Mouse (Mus musculus) embryonic facial prominence, embryonic 11.5 days (tissue): ENCODE data around the gene Hmcn2. TPM values are rescaled to one million over a fixed set of nuclear protein-coding genes. Genes with fewer than 3 reads are reported as not detected.

Source experiments
- ATAC-seq: fragments of 200-750 bp; cut with Nextera tagmentation; replicated peaks from 2 replicates; pipeline ENCODE4 v1.8.0; 2017; ENCODE audit warnings: low read depth; ENCODE audit not compliant: insufficient number of reproducible peaks, low FRiP score, low TSS enrichment
- DNase-seq: peaks from one replicate; pipeline ENCODE4 v3.0.0-alpha.2; 2015; ENCODE audit warnings: low spot score
- H3K27ac ChIP-seq: fragments of 300-500 bp; sonication (generic); replicated peaks from 2 replicates; pipeline ENCODE4 v1.5.1; 2014; ENCODE audit warnings: mild to moderate bottlenecking, low read depth, low read length, control low read depth
- H3K27me3 ChIP-seq: fragments of 300-500 bp; sonication (generic); 2 replicates; pipeline ENCODE4 v1.6.1; 2014; ENCODE audit warnings: mild to moderate bottlenecking, low read length, moderate library complexity, mixed read lengths; ENCODE audit not compliant: control insufficient read depth, insufficient read depth
- H3K36me3 ChIP-seq: fragments of 300-500 bp; sonication (generic); replicated peaks from 2 replicates; pipeline ENCODE4 v1.6.1; 2014; ENCODE audit warnings: low read depth, mild to moderate bottlenecking, low read length, moderate library complexity, mixed read lengths; ENCODE audit not compliant: control insufficient read depth, insufficient read depth
- H3K4me1 ChIP-seq: fragments of 300-500 bp; sonication (generic); 2 replicates; pipeline ENCODE4 v1.6.1; 2014; ENCODE audit warnings: low read length, mixed read lengths; ENCODE audit not compliant: control insufficient read depth, insufficient read depth
- H3K4me2 ChIP-seq: fragments of 300-500 bp; sonication (generic); 2 replicates; pipeline ENCODE4 v1.6.1; 2014; ENCODE audit warnings: low read depth, mild to moderate bottlenecking, control low read depth, low read length, moderate library complexity
- H3K4me3 ChIP-seq: fragments of 300-500 bp; sonication (generic); 2 replicates; pipeline ENCODE4 v1.5.1; 2014; ENCODE audit warnings: low read depth, low read length, control low read depth
- H3K9ac ChIP-seq: fragments of 300-500 bp; sonication (generic); replicated peaks from 2 replicates; pipeline ENCODE4 v1.6.1; 2014; ENCODE audit warnings: mild to moderate bottlenecking, control low read depth, low read length
- H3K9me3 ChIP-seq: fragments of 300-500 bp; sonication (generic); replicated peaks from 2 replicates; pipeline ENCODE4 v1.6.1; 2016; ENCODE audit warnings: mild to moderate bottlenecking, low read length, inconsistent platforms, mixed read lengths; ENCODE audit not compliant: control insufficient read depth
- WGBS: fragments of 180-500 bp; shearing (Covaris S2); extraction: QIAGEN DNeasy Blood & Tissue Kit; methylation state at CpG from one replicate; pipeline ENCODE4 v1.1.7; 2014; 5-methylcytosine and 5-hydroxymethylcytosine counted together
- polyA plus RNA-seq: library from polyadenylated mRNA; unstranded; fragments of >200 nt; fragmentation: Nextera tagmentation; extraction: Ambion mirVana; gene quantifications from 2 replicates; pipeline ENCODE4 v1.2.1, GENCODE M21; 2014

Hmcn2 gene
- polyA plus RNA-seq, 1 experiment from 2014 or later, result 0.10 TPM

GRCm38 (mm10) chr2:31442480-31443160 lies 128.4 kb downstream of the Hmcn2 start:
- Histone ChIP-seq H3K4me3 (no peak overlapping the region), H3K27me3 (no peaks in the 10 kb centered on the region), H3K9me3 (no peaks in the 10 kb centered on the region), H3K4me1 (no peaks in the 10 kb centered on the region), H3K9ac (no peak overlapping the region), H3K36me3 (no peaks in the 10 kb centered on the region), H3K4me2 (no peak overlapping the region), H3K27ac (no peak overlapping the region)
- WGBS, result 39% methylated on average over 11 of the region's 11 CpGs
- DNase-seq (no peak), ATAC-seq (no peak)

GRCm38 (mm10) chr2:31446036-31446435 lies 131.8 kb downstream of the Hmcn2 start:
- H3K4me3 ChIP-seq, result no peak overlapping the region
- H3K4me2 ChIP-seq, result no peak overlapping the region
- no peak for ATAC-seq
- H3K36me3 ChIP-seq, result no peaks in the 10 kb centered on the region
- peak; percentile 62 for DNase-seq
- H3K9ac ChIP-seq, result no peak overlapping the region
- no peaks in the 10 kb centered on the region for H3K4me1 ChIP-seq
- WGBS, result 65% methylated on average over 4 of the region's 4 CpGs
- H3K27ac ChIP-seq, result no peak overlapping the region
- no peaks in the 10 kb centered on the region for H3K9me3 ChIP-seq
- no peaks in the 10 kb centered on the region for H3K27me3 ChIP-seq

GRCm38 (mm10) chr2:31446456-31446855 lies 132.2 kb downstream of the Hmcn2 start:
- Histone ChIP-seq H3K4me3 (no peak overlapping the region), H3K4me2 (no peak overlapping the region), H3K27ac (no peak overlapping the region), H3K4me1 (no peaks in the 10 kb centered on the region), H3K9me3 (no peaks in the 10 kb centered on the region), H3K9ac (no peak overlapping the region), H3K36me3 (no peaks in the 10 kb centered on the region), H3K27me3 (no peaks in the 10 kb centered on the region)
- no peak for ATAC-seq
- 69% methylated on average over 4 of the region's 4 CpGs for WGBS
- no peak for DNase-seq

DNA sequence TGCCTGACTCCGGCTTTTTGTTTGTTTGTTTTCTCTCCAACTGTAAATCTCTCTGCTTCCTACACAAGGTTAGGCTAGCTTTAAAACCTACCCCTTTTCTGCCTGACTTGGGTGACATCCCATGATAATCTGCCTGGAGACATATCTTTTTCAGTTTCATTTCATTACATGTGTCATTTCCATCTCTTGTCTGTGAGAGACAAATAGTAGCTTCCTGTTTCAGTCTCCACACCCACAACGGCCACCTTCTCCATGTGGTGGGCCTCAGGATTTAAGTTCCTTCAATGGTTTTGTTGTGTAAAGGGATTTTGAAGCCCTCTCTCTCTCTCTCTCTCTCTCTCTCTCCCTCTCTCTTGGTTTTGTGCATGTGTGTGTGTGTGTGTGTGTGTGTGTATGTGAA lies 133.3 kb downstream of the Hmcn2 start:
- H3K9ac ChIP-seq, result no peak overlapping the region
- ATAC-seq (no peak), DNase-seq (no peak)
- no peaks in the 10 kb centered on the region for H3K9me3 ChIP-seq
- no peaks in the 10 kb centered on the region for H3K4me1 ChIP-seq
- no peak overlapping the region for H3K4me2 ChIP-seq
- no peaks in the 10 kb centered on the region for H3K36me3 ChIP-seq
- no peak overlapping the region for H3K27ac ChIP-seq
- 82% methylated on average over 2 of the region's 2 CpGs for WGBS
- H3K4me3 ChIP-seq, result no peak overlapping the region
- no peaks in the 10 kb centered on the region for H3K27me3 ChIP-seq

DNA sequence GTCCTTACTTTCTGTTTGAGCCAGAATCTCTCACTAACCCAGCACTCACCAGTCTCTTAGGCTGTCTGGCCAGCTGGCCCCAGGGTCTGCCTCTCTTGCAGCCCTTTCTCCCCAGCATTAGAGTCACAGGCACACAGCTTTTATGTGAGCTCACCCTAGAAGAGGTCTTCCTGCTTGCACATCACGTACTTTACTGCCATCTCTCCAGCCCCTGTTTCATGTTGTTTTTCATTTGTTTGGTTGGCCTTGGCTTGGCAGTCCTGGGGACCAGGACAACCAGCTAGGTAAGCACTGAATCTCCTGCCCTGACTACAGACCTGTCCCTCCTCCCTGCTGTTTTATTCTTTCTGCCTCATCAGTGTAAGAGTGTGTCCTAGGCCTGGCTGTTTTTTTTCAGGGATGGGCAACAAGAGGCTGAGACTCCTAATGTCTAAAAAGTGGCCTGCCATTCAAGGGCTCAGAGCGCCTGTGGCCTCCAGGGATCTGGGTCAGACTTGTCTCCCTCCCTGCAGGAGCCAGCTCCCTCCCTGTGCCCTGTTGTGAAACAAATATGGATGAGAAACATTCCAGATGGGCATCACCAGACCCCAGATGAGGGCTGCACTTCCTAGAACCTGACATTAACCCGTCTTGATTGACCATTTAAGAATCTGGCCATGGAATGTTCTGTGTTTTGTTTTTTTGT lies 134.7 kb downstream of the Hmcn2 start:
- no peaks in the 10 kb centered on the region for H3K36me3 ChIP-seq
- 50% methylated on average over 3 of the region's 3 CpGs for WGBS
- no peaks in the 10 kb centered on the region for H3K4me1 ChIP-seq
- no peak overlapping the region for H3K4me2 ChIP-seq
- no peak for ATAC-seq
- DNase-seq, result no peak
- H3K9me3 ChIP-seq, result no peaks in the 10 kb centered on the region
- H3K27me3 ChIP-seq, result no peaks in the 10 kb centered on the region
- H3K27ac ChIP-seq, result no peak overlapping the region
- H3K4me3 ChIP-seq, result no peak overlapping the region
- H3K9ac ChIP-seq, result no peak overlapping the region

- no peak for DNase-seq
Measured at GRCm38 (mm10) chr2:31449441-31449815, 135.2 kb downstream of the Hmcn2 start.

DNA sequence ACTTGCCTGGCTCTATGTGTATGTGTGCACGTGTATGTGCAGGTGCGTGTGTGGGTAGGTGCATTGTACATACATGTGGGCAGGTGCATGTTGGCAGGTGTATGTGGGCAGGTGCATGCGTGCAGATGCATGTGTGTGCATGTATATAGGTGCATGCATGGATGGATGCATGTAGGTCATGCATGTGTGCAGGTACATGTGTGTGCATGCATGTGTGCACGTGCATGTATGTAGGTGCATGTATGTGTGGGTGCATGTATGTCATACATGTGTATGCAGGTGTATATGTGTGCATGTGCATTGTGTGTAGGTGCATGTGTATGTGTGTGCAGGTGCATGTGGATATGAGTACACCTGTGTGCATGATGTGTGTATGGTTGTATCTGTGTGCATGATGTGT lies 135.7 kb downstream of the Hmcn2 start:
- no peaks in the 10 kb centered on the region for H3K27me3 ChIP-seq
- no peak overlapping the region for H3K4me2 ChIP-seq
- ATAC-seq (no peak), DNase-seq (no peak)
- no peaks in the 10 kb centered on the region for H3K4me1 ChIP-seq
- H3K36me3 ChIP-seq, result no peaks in the 10 kb centered on the region
- no peak overlapping the region for H3K4me3 ChIP-seq
- no peak overlapping the region for H3K9ac ChIP-seq
- no peaks in the 10 kb centered on the region for H3K9me3 ChIP-seq
- H3K27ac ChIP-seq, result no peak overlapping the region
- 91% methylated on average over 4 of the region's 4 CpGs for WGBS

More at GRCm38 (mm10) chr2:31449441-31449815, 135.2 kb downstream of the Hmcn2 start:
- Histone ChIP-seq H3K36me3 (no peaks in the 10 kb centered on the region), H3K27ac (no peak overlapping the region), H3K4me3 (no peak overlapping the region), H3K4me2 (no peak overlapping the region), H3K27me3 (no peaks in the 10 kb centered on the region), H3K4me1 (no peaks in the 10 kb centered on the region), H3K9ac (no peak overlapping the region), H3K9me3 (no peaks in the 10 kb centered on the region)
- 46% methylated on average over 4 of the region's 4 CpGs for WGBS
- no peak for ATAC-seq

DNA sequence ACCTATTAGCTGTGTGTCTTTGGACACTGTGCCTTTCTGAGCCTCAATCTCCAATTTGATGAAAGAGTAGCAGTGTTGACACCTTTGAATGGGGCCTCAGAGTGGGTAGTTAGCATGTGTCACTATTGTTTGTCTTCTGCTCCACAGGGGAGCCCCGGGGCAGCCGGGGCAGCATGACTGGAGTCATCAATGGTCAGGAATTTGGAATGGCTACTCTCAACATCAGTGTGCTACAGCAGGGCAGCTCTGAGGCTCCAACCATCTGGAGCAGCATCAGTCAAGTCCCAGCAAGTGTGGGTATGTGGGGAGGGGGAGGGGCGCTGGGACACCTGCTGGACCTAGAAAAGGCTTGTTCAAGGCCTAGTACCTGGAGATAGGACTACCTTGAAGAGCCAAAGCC lies 136.4 kb downstream of the Hmcn2 start:
- Histone ChIP-seq H3K4me3 (no peak overlapping the region), H3K9me3 (no peaks in the 10 kb centered on the region), H3K27me3 (no peaks in the 10 kb centered on the region), H3K4me1 (no peaks in the 10 kb centered on the region), H3K36me3 (no peaks in the 10 kb centered on the region), H3K27ac (no peak overlapping the region), H3K4me2 (no peak overlapping the region), H3K9ac (no peak overlapping the region)
- WGBS, result 29% methylated on average over 3 of the region's 3 CpGs
- DNase-seq, result no peak
- ATAC-seq, result no peak
